Mouse (Mus musculus): ENCODE data around the gene Ipo11.
"Not testable (repeated sequence)": the region's sequence is repeated elsewhere in the genome, so short reads cannot be mapped to it uniquely, and the experiment has no call there.

Ipo11 gene

GRCm38 (mm10) chr13:106936256-106937137, at the start of gene Ipo11:
Gene Ipo11, minus strand, starts transcription at chr13:106936958.
- peak; percentile 95 for DNase-seq (ENCODE audit: low read depth, low spot score)

GRCm38 (mm10) chr13:106961496-106961895, 24.7 kb upstream of the Ipo11 start:
- DNase-seq (ENCODE audit: low read depth, low spot score): no peak

GRCm38 (mm10) chr13:106960557-106960956, 23.8 kb upstream of the Ipo11 start:
- DNase-seq (ENCODE audit: low read depth, low spot score): no peak

- DNase-seq (ENCODE audit: low read depth, low spot score): no peak
Measured at GRCm38 (mm10) chr13:106958286-106958685, 21.5 kb upstream of the Ipo11 start.

GRCm38 (mm10) chr13:106957554-106957953, 20.8 kb upstream of the Ipo11 start:
- no peak for DNase-seq (ENCODE audit: low read depth, low spot score)

- no peak for DNase-seq (ENCODE audit: low read depth, low spot score)
Measured at GRCm38 (mm10) chr13:106954880-106955279, 18.1 kb upstream of the Ipo11 start.

GRCm38 (mm10) chr13:106947583-106947982, 10.8 kb upstream of the Ipo11 start:
- no peak for DNase-seq (ENCODE audit: low read depth, low spot score)

- peak; percentile 91 for DNase-seq (ENCODE audit: low read depth, low spot score)
Measured at GRCm38 (mm10) chr13:106946594-106947540, 10.1 kb upstream of the Ipo11 start, which contains the start of gene Dimt1. Gene Dimt1, plus strand, starts transcription at chr13:106947127.

GRCm38 (mm10) chr13:106945518-106945917, 8.8 kb upstream of the Ipo11 start:
- no peak for DNase-seq (ENCODE audit: low read depth, low spot score)

GRCm38 (mm10) chr13:106942721-106943120, 6.0 kb upstream of the Ipo11 start:
- no peak for DNase-seq (ENCODE audit: low read depth, low spot score)

- peak; percentile 62 for DNase-seq (ENCODE audit: low read depth, low spot score)
Measured at GRCm38 (mm10) chr13:106941211-106941976, 4.6 kb upstream of the Ipo11 start.

GRCm38 (mm10) chr13:106937138-106937472, 347 bp upstream of the Ipo11 start:
- no peak for DNase-seq (ENCODE audit: low read depth, low spot score)

- DNase-seq (ENCODE audit: low read depth, low spot score): no peak
Measured at GRCm38 (mm10) chr13:106935871-106936255, 895 bp downstream of the Ipo11 start.

GRCm38 (mm10) chr13:106929201-106929600, 7.6 kb downstream of the Ipo11 start:
- no peak for DNase-seq (ENCODE audit: low read depth, low spot score)

GRCm38 (mm10) chr13:106928296-106928695, 8.5 kb downstream of the Ipo11 start:
- DNase-seq (ENCODE audit: low read depth, low spot score): no peak

- not testable (repeated sequence) for DNase-seq (ENCODE audit: low read depth, low spot score)
Measured at GRCm38 (mm10) chr13:106925921-106926320, 10.8 kb downstream of the Ipo11 start.

GRCm38 (mm10) chr13:106918322-106919050, 18.3 kb downstream of the Ipo11 start:
- peak; percentile 29 for DNase-seq (ENCODE audit: low read depth, low spot score)

- no peak for DNase-seq (ENCODE audit: low read depth, low spot score)
Measured at GRCm38 (mm10) chr13:106913125-106913736, 23.5 kb downstream of the Ipo11 start.

- DNase-seq (ENCODE audit: low read depth, low spot score): no peak
Measured at GRCm38 (mm10) chr13:106910096-106910495, 26.7 kb downstream of the Ipo11 start.

GRCm38 (mm10) chr13:106907273-106907672, 29.5 kb downstream of the Ipo11 start:
- DNase-seq (ENCODE audit: low read depth, low spot score): no peak
